Mouse (Mus musculus) ovary, adult 10 weeks (tissue): ENCODE measurements around the gene Vmn2r74. TPM values are rescaled to one million over a fixed set of nuclear protein-coding genes. Genes with fewer than 3 reads are reported as not detected.

ENCODE experiments used
- polyA plus RNA-seq: library from polyadenylated mRNA; stranded (reverse); fragments of 350-450 nt; fragmentation: Illumina TruSeq; extraction: RNeasy Lipid Tissue Mini Kit (QIAGEN cat#74804); gene quantifications from one replicate; pipeline ENCODE4 v1.2.3, GENCODE M21; 2014

Gene Vmn2r74
- polyA plus RNA-seq = not detected

GRCm38 (mm10) chr7:85961529-85961928 is at the start of gene Vmn2r74:
Vmn2r74 (minus strand) TSS chr7:85961629.

Other genes starting within 250 kb of the Vmn2r74 start
- gene Vmn2r72, start 206.5 kb downstream of the Vmn2r74 start, polyA plus RNA-seq = not detected
- gene Vmn2r73, start 85.4 kb downstream of the Vmn2r74 start, polyA plus RNA-seq = not detected
- not detected for gene Vmn2r75, start 210.1 kb upstream of the Vmn2r74 start, polyA plus RNA-seq